Mouse (Mus musculus) C2C12 (cell line): Measurements from ENCODE around the gene Cnpy1.

Experiments
- CEBPB ChIP-seq: IDR thresholded peaks from one replicate; pipeline ENCODE4 v1.6.1; 2011; ENCODE audit warnings: low read depth, mild to moderate bottlenecking, control low read depth, moderate library complexity
- CTCF ChIP-seq: IDR thresholded peaks from one replicate; pipeline ENCODE4 v1.5.1; 2011; ENCODE audit not compliant: control insufficient read depth, insufficient read depth, insufficient read length
- MYOD1 ChIP-seq: IDR thresholded peaks from one replicate; pipeline ENCODE4 v1.6.1; 2011; ENCODE audit warnings: low read depth; ENCODE audit not compliant: control insufficient read depth, insufficient read length

DNA sequence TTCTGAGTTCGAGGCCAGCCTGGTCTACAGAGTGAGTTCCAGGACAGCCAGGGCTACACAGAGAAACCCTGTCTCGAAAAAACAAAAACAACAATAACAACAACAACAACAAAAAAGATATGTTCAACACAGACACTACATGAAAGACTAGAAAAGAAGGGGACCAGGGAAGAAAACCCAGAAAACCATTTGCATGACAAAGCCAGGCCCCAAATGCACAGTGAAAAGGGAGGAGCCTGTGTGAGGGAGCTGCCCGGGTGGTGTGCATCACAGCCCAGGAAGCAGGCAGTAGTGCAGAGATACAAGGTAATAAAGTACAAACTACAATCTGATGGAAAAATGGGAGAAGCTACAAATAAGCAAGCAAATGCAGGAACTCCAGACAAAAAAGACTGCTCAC is 13.5 kb downstream of the Cnpy1 start:
- no peak for TF ChIP-seq CTCF
- TF ChIP-seq MYOD1 = no peak
- TF ChIP-seq CEBPB = no peak
